ENCODE assay signal across 26 mouse cellular contexts in genomic region chrX:73897959-73898358, GRCm38 (mm10). TPM values are rescaled to one million over a fixed set of nuclear protein-coding genes. Genes with fewer than 3 reads are reported as not detected.
DNase-seq lines count a peak whose midpoint lies in the region; ATAC-seq and TF ChIP-seq lines count a peak whose summit lies in the region.
"Had no signal": no experiment of that assay in that cellular context is flagged by ENCODE, and none has a peak within 500 bp of the region (broad histone marks: within the 10 kb centered on the region; RNA-seq: fewer than 3 reads in every experiment).

No protein-coding gene starts in this region.

- TF ChIP-seq EP300 in heart, adult 2 months (IDR thresholded peaks at IDR 0.05; ENCODE audit: insufficient read depth, low read depth, low read length), result no peak
- no peak for TF ChIP-seq EP300 in liver, embryonic 14.5 days (IDR thresholded peaks at IDR 0.05; ENCODE audit: low read depth)

- no peaks in the 10 kb centered on the region for H3K79me2 ChIP-seq in heart, adult 2 months (replicated peaks; ENCODE audit: control insufficient read depth, insufficient read depth, low read length)

- no peak overlapping the region for H3K4me3 ChIP-seq in heart, adult 2 months
- H3K4me3 ChIP-seq in liver, embryonic 14.5 days (ENCODE audit: insufficient read depth in 1 of 2, low read depth in 2 of 2, low read length in 2 of 2), result no peak overlapping the region
- H3K4me3 ChIP-seq in bone marrow, adult 2 months (replicated peaks; ENCODE audit: control insufficient read depth, low read depth, low read length), result no peak overlapping the region
- H3K4me3 ChIP-seq: lung, embryonic 15.5 days had no signal

- H3K4me1 ChIP-seq in heart, adult 2 months (ENCODE audit: control insufficient read depth, insufficient read depth, low read length), result no peaks in the 10 kb centered on the region
- no peaks in the 10 kb centered on the region for H3K4me1 ChIP-seq in liver, embryonic 14.5 days (replicated peaks; ENCODE audit: control insufficient read depth in 2 of 2, insufficient read depth in 2 of 2, low read length in 1 of 2)
- H3K4me1 ChIP-seq in bone marrow, adult 2 months (ENCODE audit: control insufficient read depth, insufficient read depth, low read length), result no peaks in the 10 kb centered on the region
- H3K4me1 ChIP-seq: lung, embryonic 15.5 days had no signal

- DNase-seq in heart, adult 2 months, result no peak
- DNase-seq in heart, postnatal 36 days, result no peak
- no peak for DNase-seq in liver, embryonic 14.5 days (ENCODE audit: low read depth in 3 of 3, low spot score in 3 of 3)
- no peak for DNase-seq in liver
- peak; percentile 40 for DNase-seq in 3T3-L1 (ENCODE audit: low read depth, low spot score)
- no peak for DNase-seq in Muller cell, postnatal 12 days (ENCODE audit: inconsistent ontology term)
- DNase-seq in left cerebral cortex, adult 11 months (ENCODE audit: low spot score), result no peak
- DNase-seq: adrenal gland, adult 8-10 months; cerebellum, adult 9-11 months; kidney, adult 2 months; kidney, postnatal 36 days; retina, postnatal 1 day; thymus, postnatal 25 days had no signal

- no peaks in the 10 kb centered on the region for H3K27me3 ChIP-seq in heart, adult 2 months (ENCODE audit: control insufficient read depth, insufficient read depth, low read length)
- H3K27me3 ChIP-seq in liver, embryonic 14.5 days (ENCODE audit: control insufficient read depth, insufficient read depth, low read length), result peaks cover 2% of the 10 kb centered on the region; the same call in 1 of the 2 replicates
- H3K27me3 ChIP-seq: lung, embryonic 15.5 days had no signal

- H3K27ac ChIP-seq in heart, adult 2 months, result no peak overlapping the region
- no peak overlapping the region for H3K27ac ChIP-seq in liver, embryonic 14.5 days
- no peak overlapping the region for H3K27ac ChIP-seq in bone marrow, adult 2 months (ENCODE audit: control insufficient read depth, insufficient read depth, low read depth, low read length, poor library complexity)
- H3K27ac ChIP-seq: lung, embryonic 15.5 days had no signal

- intact Hi-C loops in heart, adult 2 months (cut with DNase I), result no loop called here
- intact Hi-C loops in heart, postnatal 36 days (cut with DNase I), result no loop called here

- H3K36me3 ChIP-seq in heart, adult 2 months (ENCODE audit: control insufficient read depth, insufficient read depth, low read length), result no peaks in the 10 kb centered on the region
- H3K36me3 ChIP-seq in liver, embryonic 14.5 days (replicated peaks; ENCODE audit: control insufficient read depth, insufficient read depth, low read depth), result no peaks in the 10 kb centered on the region
- H3K36me3 ChIP-seq: lung, embryonic 15.5 days had no signal

- TF ChIP-seq POLR2A in heart, adult 2 months (IDR thresholded peaks at IDR 0.05; ENCODE audit: insufficient read depth, low read depth, low read length), result no peak
- TF ChIP-seq POLR2A in bone marrow, adult 2 months (IDR thresholded peaks at IDR 0.05; ENCODE audit: borderline replicate concordance, control insufficient read depth, low read depth, low read length), result no peak

- no peak for ATAC-seq in liver, embryonic 14.5 days (ENCODE audit: insufficient read depth)
- ATAC-seq: forebrain, embryonic 16.5 days; hindbrain, embryonic 16.5 days; Patski had no signal

- H3K9ac ChIP-seq in heart, adult 2 months (ENCODE audit: low read depth, low read length), result no peak overlapping the region
- no peak overlapping the region for H3K9ac ChIP-seq in liver, embryonic 14.5 days (replicated peaks)
- H3K9ac ChIP-seq: lung, embryonic 15.5 days had no signal

- no peaks in the 10 kb centered on the region for H3K9me3 ChIP-seq in liver, embryonic 14.5 days (ENCODE audit: control insufficient read depth, low read length)
- H3K9me3 ChIP-seq: lung, embryonic 15.5 days had no signal

- TF ChIP-seq CTCF in heart, adult 2 months (IDR thresholded peaks at IDR 0.05), result peak; percentile 36
- peak; percentile 43 for TF ChIP-seq CTCF in liver, embryonic 14.5 days (IDR thresholded peaks at IDR 0.05; ENCODE audit: low read depth)
- TF ChIP-seq CTCF in bone marrow, adult 2 months (IDR thresholded peaks at IDR 0.05; ENCODE audit: control insufficient read depth, insufficient read depth, low read length), result peak; percentile 19; the same call in 1 of the 2 replicates

- WGBS in heart, adult 2 months, result 40% methylated on average over 3 of the region's 3 CpGs
- WGBS in liver, embryonic 14.5 days (ENCODE audit: insufficient replicate concordance), result 65% methylated on average over 3 of the region's 3 CpGs
- 71% methylated on average over 3 of the region's 3 CpGs for WGBS in bone marrow, adult 2 months

- H3K4me2 ChIP-seq in liver, embryonic 14.5 days (ENCODE audit: low read depth), result no peak overlapping the region
- H3K4me2 ChIP-seq: heart, embryonic 11.5 days; lung, embryonic 15.5 days had no signal

RNA-seq across cellular contexts. Expression of gene L1cam, which starts 2.1 kb away (rescaled TPM):
- 1 to 10 TPM; 2.1 to 3.7 TPM for total RNA-seq in heart, adult 2 months (2021)
- polyA plus RNA-seq in heart, adult 2 months (2012; rRNA removed), result 2.9 and 3.3 TPM in 2 replicates
- 1 to 10 TPM; 2.8 to 4.5 TPM for total RNA-seq in heart, postnatal 36 days (2021)
- polyA plus RNA-seq in liver, embryonic 14.5 days (2012; rRNA removed), result 0.18 and 0.47 TPM in 2 replicates
- polyA plus RNA-seq in liver, embryonic 14.5 days (2014; fragmentation: Nextera tagmentation; extraction: Ambion mirVana), result 0.16 and 0.20 TPM in 2 replicates
- polyA plus RNA-seq in bone marrow, adult 2 months (2011; ENCODE audit: insufficient read depth, insufficient read length, low replicate concordance, missing spikeins), result 3.6 and 12.7 TPM in 2 replicates

RNA-seq across cellular contexts. Expression of gene Avpr2, which starts 6.1 kb away (rescaled TPM):
- not detected for total RNA-seq in heart, adult 2 months (2021)
- not detected in 2 replicates for polyA plus RNA-seq in heart, adult 2 months (2012; rRNA removed)
- total RNA-seq in heart, postnatal 36 days (2021), result not detected
- polyA plus RNA-seq in liver, embryonic 14.5 days (2012; rRNA removed), result 0.01 TPM in 1 of 2 replicates, not detected in the other
- not detected in 2 replicates for polyA plus RNA-seq in liver, embryonic 14.5 days (2014; fragmentation: Nextera tagmentation; extraction: Ambion mirVana)
- polyA plus RNA-seq in bone marrow, adult 2 months (2011; ENCODE audit: insufficient read depth, insufficient read length, low replicate concordance, missing spikeins), result not detected in 2 replicates
- total RNA-seq: adrenal gland, adult 8-10 months; heart, postnatal 25 days; layer of hippocampus, postnatal 10 days; left cerebral cortex, postnatal 14 days had no signal
- polyA plus RNA-seq: embryonic facial prominence, embryonic 14.5 days; gonadal fat pad, adult 2 months; heart, embryonic 11.5 days; limb, embryonic 14.5 days; neural tube, embryonic 11.5 days had no signal

RNA-seq across cellular contexts. Expression of gene Arhgap4, which starts 23.7 kb away (rescaled TPM):
- 1 to 10 TPM; 1.5 to 1.8 TPM for total RNA-seq in heart, adult 2 months (2021)
- polyA plus RNA-seq in heart, adult 2 months (2012; rRNA removed), result 5.7 and 7.7 TPM in 2 replicates
- total RNA-seq in heart, postnatal 36 days (2021), result 1 to 10 TPM; 1.2 to 1.5 TPM
- 7.2 and 7.8 TPM in 2 replicates for polyA plus RNA-seq in liver, embryonic 14.5 days (2012; rRNA removed)
- polyA plus RNA-seq in liver, embryonic 14.5 days (2014; fragmentation: Nextera tagmentation; extraction: Ambion mirVana), result 3.5 and 4.9 TPM in 2 replicates
- 53.5 and 163 TPM in 2 replicates for polyA plus RNA-seq in bone marrow, adult 2 months (2011; ENCODE audit: insufficient read depth, insufficient read length, low replicate concordance, missing spikeins)

RNA-seq across cellular contexts. Expression of gene Naa10, which starts 23.8 kb away (rescaled TPM):
- total RNA-seq in heart, adult 2 months (2021), result 10 to 100 TPM; 50.2 to 63.7 TPM
- 57.2 and 64.5 TPM in 2 replicates for polyA plus RNA-seq in heart, adult 2 months (2012; rRNA removed)
- 10 to 100 TPM; 58.2 to 61.4 TPM for total RNA-seq in heart, postnatal 36 days (2021)
- polyA plus RNA-seq in liver, embryonic 14.5 days (2012; rRNA removed), result 64.1 and 73.0 TPM in 2 replicates
- polyA plus RNA-seq in liver, embryonic 14.5 days (2014; fragmentation: Nextera tagmentation; extraction: Ambion mirVana), result 81.1 and 81.3 TPM in 2 replicates
- 60.9 and 77.0 TPM in 2 replicates for polyA plus RNA-seq in bone marrow, adult 2 months (2011; ENCODE audit: insufficient read depth, insufficient read length, low replicate concordance, missing spikeins)

RNA-seq across cellular contexts. Expression of gene Renbp, which starts 32.7 kb away (rescaled TPM):
- 1 to 10 TPM; 3.7 to 7.1 TPM for total RNA-seq in heart, adult 2 months (2021)
- 5.1 and 7.3 TPM in 2 replicates for polyA plus RNA-seq in heart, adult 2 months (2012; rRNA removed)
- 1 to 10 TPM; 5.4 to 6.7 TPM for total RNA-seq in heart, postnatal 36 days (2021)
- 7.3 and 10.4 TPM in 2 replicates for polyA plus RNA-seq in liver, embryonic 14.5 days (2012; rRNA removed)
- 13.7 and 14.8 TPM in 2 replicates for polyA plus RNA-seq in liver, embryonic 14.5 days (2014; fragmentation: Nextera tagmentation; extraction: Ambion mirVana)
- 30.7 and 48.6 TPM in 2 replicates for polyA plus RNA-seq in bone marrow, adult 2 months (2011; ENCODE audit: insufficient read depth, insufficient read length, low replicate concordance, missing spikeins)
